Mouse (Mus musculus): Measurements from ENCODE around the gene Cnmd. TPM values are rescaled to one million over a fixed set of nuclear protein-coding genes. Genes with fewer than 3 reads are reported as not detected.

Cnmd gene
- polyA plus RNA-seq, 1 experiment from 2014 or later, result 0.23 TPM

DNA sequence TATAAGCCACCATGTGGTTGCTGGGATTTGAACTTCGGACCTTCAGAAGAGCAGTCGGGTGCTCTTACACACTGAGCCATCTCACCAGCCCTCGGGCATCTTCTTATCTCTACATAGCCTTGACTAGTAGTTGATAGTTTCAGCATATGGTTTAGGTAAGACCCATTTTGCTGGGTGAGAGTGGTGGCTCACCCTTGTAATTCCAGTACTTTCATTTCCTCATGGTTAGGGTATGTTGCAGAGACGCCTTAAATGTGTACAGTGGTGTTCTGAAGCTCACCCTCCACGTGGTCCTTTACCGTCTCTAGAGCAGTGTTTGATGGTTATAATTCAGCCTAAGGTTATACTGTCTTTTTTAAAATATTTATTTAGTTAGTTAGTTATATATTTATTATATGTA, 55.6 kb downstream of the Cnmd start:
- Histone ChIP-seq H3K36me3 (replicated peaks; ENCODE audit: insufficient read depth, low read length) (peaks cover 37% of the 10 kb centered on the region), H3K4me3 (ENCODE audit: low read depth, low read length) (no peak overlapping the region), H3K27me3 (ENCODE audit: insufficient read depth, low read length) (no peaks in the 10 kb centered on the region), H3K27ac (ENCODE audit: low read depth) (no peak overlapping the region), H3K4me1 (ENCODE audit: insufficient read depth) (no peaks in the 10 kb centered on the region), H3K9me3 (ENCODE audit: low read length) (no peaks in the 10 kb centered on the region), H3K4me2 (ENCODE audit: low read depth, low read length) (no peak overlapping the region), H3K9ac (replicated peaks) (no peak overlapping the region)
- TF ChIP-seq EP300 (IDR thresholded peaks at IDR 0.05; ENCODE audit: low read depth) (no peak), CTCF (IDR thresholded peaks at IDR 0.05; ENCODE audit: low read depth) (no peak)
- DNase-seq, result no peak
- no peak for ATAC-seq
- WGBS (ENCODE audit: insufficient replicate concordance), result 81% methylated on average over 6 of the region's 6 CpGs

DNA sequence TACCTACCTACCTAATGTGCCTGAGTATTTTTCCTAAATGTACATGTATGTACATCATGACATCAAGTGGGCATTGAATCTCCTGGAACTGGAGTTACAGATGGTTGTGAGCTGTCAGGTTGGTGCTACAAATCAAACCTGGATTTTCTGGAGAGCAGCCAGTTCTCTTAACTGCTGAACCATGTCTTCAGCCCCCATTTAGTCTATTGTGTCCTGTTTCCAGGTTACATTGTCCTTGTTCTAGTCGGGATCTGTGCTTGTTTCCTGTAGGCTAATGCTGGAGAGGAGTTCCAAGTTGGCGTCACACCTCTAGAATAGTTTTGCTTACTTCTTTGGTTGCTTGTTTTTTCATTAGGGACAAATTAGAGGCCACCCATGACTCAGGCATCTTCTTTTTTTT, 56.1 kb downstream of the Cnmd start:
- H3K9me3 ChIP-seq (ENCODE audit: low read length), result no peaks in the 10 kb centered on the region
- H3K27ac ChIP-seq (ENCODE audit: low read depth), result no peak overlapping the region
- ATAC-seq (no peak), DNase-seq (no peak)
- H3K4me2 ChIP-seq (ENCODE audit: low read depth, low read length), result no peak overlapping the region
- WGBS (ENCODE audit: insufficient replicate concordance), result 82% methylated on average over 2 of the region's 2 CpGs
- no peak overlapping the region for H3K4me3 ChIP-seq (ENCODE audit: low read depth, low read length)
- no peak overlapping the region for H3K9ac ChIP-seq (replicated peaks)
- no peaks in the 10 kb centered on the region for H3K27me3 ChIP-seq (ENCODE audit: insufficient read depth, low read length)
- no peaks in the 10 kb centered on the region for H3K4me1 ChIP-seq (ENCODE audit: insufficient read depth)
- H3K36me3 ChIP-seq (replicated peaks; ENCODE audit: insufficient read depth, low read length), result peaks cover 33% of the 10 kb centered on the region
- TF ChIP-seq CTCF (IDR thresholded peaks at IDR 0.05; ENCODE audit: low read depth) (no peak), EP300 (IDR thresholded peaks at IDR 0.05; ENCODE audit: low read depth) (no peak)

DNA sequence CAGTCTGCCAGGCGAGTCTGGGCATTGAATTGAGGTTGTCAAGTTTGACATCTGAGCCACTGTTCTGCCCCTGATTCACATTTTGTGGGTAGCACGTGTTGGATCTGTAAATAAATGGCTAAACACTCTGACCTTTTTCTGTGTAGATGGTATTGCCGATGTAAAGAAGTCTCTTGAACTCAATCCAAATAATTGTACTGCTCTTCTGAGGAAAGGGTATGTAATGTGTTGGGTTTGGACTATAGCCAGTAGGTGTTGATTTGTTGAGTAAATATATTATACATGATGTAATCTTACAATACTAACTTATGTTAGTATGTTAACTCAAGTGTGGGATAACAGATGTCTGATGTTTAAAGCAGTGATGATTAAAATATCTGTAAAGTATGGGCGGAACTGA, 65.4 kb downstream of the Cnmd start:
- Histone ChIP-seq H3K4me3 (ENCODE audit: low read depth, low read length) (no peak overlapping the region), H3K9me3 (ENCODE audit: low read length) (no peaks in the 10 kb centered on the region), H3K9ac (replicated peaks) (no peak overlapping the region), H3K4me2 (ENCODE audit: low read depth, low read length) (no peak overlapping the region), H3K36me3 (replicated peaks; ENCODE audit: insufficient read depth, low read length) (peaks cover 21% of the 10 kb centered on the region), H3K27ac (ENCODE audit: low read depth) (no peak overlapping the region), H3K4me1 (ENCODE audit: insufficient read depth) (no peaks in the 10 kb centered on the region), H3K27me3 (ENCODE audit: insufficient read depth, low read length) (no peaks in the 10 kb centered on the region)
- 69% methylated on average over 4 of the region's 4 CpGs for WGBS (ENCODE audit: insufficient replicate concordance)
- DNase-seq (no peak), ATAC-seq (peak; percentile 69)
- no peak for TF ChIP-seq EP300 (IDR thresholded peaks at IDR 0.05; ENCODE audit: low read depth)
- no peak for TF ChIP-seq CTCF (IDR thresholded peaks at IDR 0.05; ENCODE audit: low read depth)

DNA sequence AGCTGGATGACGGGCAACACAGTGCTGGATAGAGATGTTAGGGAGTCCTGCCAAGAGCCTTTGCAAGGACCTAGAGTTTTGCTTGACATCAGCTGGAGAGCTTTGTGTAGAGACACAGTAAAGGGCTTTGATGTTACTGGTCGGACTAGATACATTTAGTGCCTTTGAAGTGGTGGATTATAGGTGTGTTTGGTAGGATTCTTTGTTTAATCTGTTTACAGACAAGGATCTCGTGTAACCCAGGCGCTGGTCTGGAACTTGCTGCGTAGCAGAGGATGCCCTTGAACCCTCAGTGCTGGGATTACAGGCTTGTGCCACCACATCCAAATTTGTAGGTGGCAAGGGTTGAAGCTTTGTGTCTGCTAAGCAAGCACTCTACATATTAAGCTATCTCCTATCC, 67.9 kb downstream of the Cnmd start:
- H3K36me3 ChIP-seq (replicated peaks; ENCODE audit: insufficient read depth, low read length), result peaks cover 11% of the 10 kb centered on the region
- no peaks in the 10 kb centered on the region for H3K27me3 ChIP-seq (ENCODE audit: insufficient read depth, low read length)
- ATAC-seq (no peak), DNase-seq (no peak)
- WGBS (ENCODE audit: insufficient replicate concordance), result 78% methylated on average over 5 of the region's 5 CpGs
- H3K4me3 ChIP-seq (ENCODE audit: low read depth, low read length), result no peak overlapping the region
- no peak for TF ChIP-seq CTCF (IDR thresholded peaks at IDR 0.05; ENCODE audit: low read depth)
- no peak for TF ChIP-seq EP300 (IDR thresholded peaks at IDR 0.05; ENCODE audit: low read depth)
- H3K9ac ChIP-seq (replicated peaks), result no peak overlapping the region
- no peak overlapping the region for H3K27ac ChIP-seq (ENCODE audit: low read depth)
- H3K9me3 ChIP-seq (ENCODE audit: low read length), result no peaks in the 10 kb centered on the region
- no peak overlapping the region for H3K4me2 ChIP-seq (ENCODE audit: low read depth, low read length)
- no peaks in the 10 kb centered on the region; the same call in 1 of the 2 replicates for H3K4me1 ChIP-seq (ENCODE audit: insufficient read depth)

DNA sequence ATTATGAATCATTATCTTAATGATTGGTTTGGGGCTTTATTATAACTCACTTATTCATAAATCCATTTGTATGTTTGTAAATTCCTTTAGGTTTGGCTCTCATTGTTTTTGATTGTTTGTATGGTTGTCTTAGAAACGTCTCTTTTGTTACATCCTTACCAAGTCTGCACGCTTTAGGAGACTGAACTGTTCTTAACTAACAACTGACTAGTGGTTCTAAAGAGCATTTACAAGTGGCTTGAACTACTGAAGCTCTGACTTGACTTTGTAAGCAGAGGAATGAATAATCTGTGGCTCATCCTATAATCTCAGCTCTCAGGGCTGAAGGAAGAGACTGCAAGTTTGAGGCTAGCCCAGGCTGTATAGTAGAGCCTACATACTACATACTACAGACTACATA, 70.4 kb downstream of the Cnmd start:
- no peak overlapping the region for H3K27ac ChIP-seq (ENCODE audit: low read depth)
- H3K4me2 ChIP-seq (ENCODE audit: low read depth, low read length), result no peak overlapping the region
- no peak for DNase-seq
- peaks cover 7% of the 10 kb centered on the region; the same call in 1 of the 2 replicates for H3K4me1 ChIP-seq (ENCODE audit: insufficient read depth)
- no peaks in the 10 kb centered on the region for H3K27me3 ChIP-seq (ENCODE audit: insufficient read depth, low read length)
- TF ChIP-seq CTCF (IDR thresholded peaks at IDR 0.05; ENCODE audit: low read depth) (no peak), EP300 (IDR thresholded peaks at IDR 0.05; ENCODE audit: low read depth) (no peak)
- H3K4me3 ChIP-seq (ENCODE audit: low read depth, low read length), result no peak overlapping the region
- H3K36me3 ChIP-seq (replicated peaks; ENCODE audit: insufficient read depth, low read length), result peaks cover 4% of the 10 kb centered on the region; the same call in 1 of the 2 replicates
- H3K9ac ChIP-seq (replicated peaks), result no peak overlapping the region
- WGBS (ENCODE audit: insufficient replicate concordance), result 81% methylated on average over 2 of the region's 2 CpGs
- ATAC-seq, result no peak
- H3K9me3 ChIP-seq (ENCODE audit: low read length), result no peaks in the 10 kb centered on the region

DNA sequence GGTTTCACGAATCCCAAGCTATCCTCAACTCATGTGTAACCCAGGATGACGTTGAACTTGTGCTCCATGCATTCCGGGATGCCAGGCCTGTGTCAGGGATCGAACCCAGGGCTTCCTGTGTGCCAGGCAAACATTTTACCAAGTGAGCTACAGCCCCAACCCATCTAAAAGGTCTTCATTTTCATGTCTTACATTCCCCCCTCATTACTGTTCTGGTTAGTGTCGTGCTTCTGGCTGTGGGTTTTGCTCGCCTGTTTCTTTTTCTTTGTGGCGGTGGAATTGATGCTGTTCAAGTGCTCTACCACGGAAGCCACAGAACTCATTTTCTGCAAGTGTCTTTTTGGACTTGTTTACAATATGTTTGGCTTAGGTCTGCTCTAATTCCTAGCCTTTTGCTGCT, 71.1 kb downstream of the Cnmd start:
- H3K4me3 ChIP-seq (ENCODE audit: low read depth, low read length), result no peak overlapping the region
- ATAC-seq, result no peak
- no peak overlapping the region for H3K27ac ChIP-seq (ENCODE audit: low read depth)
- H3K9ac ChIP-seq (replicated peaks), result no peak overlapping the region
- no peak for TF ChIP-seq EP300 (IDR thresholded peaks at IDR 0.05; ENCODE audit: low read depth)
- no peak for TF ChIP-seq CTCF (IDR thresholded peaks at IDR 0.05; ENCODE audit: low read depth)
- H3K36me3 ChIP-seq (replicated peaks; ENCODE audit: insufficient read depth, low read length), result peaks cover 4% of the 10 kb centered on the region; the same call in 1 of the 2 replicates
- peaks cover 7% of the 10 kb centered on the region for H3K4me1 ChIP-seq (ENCODE audit: insufficient read depth)
- WGBS (ENCODE audit: insufficient replicate concordance), result 90% methylated on average over 8 of the region's 8 CpGs
- H3K4me2 ChIP-seq (ENCODE audit: low read depth, low read length), result no peak overlapping the region
- H3K9me3 ChIP-seq (ENCODE audit: low read length), result no peaks in the 10 kb centered on the region
- DNase-seq, result no peak
- no peaks in the 10 kb centered on the region for H3K27me3 ChIP-seq (ENCODE audit: insufficient read depth, low read length)

DNA sequence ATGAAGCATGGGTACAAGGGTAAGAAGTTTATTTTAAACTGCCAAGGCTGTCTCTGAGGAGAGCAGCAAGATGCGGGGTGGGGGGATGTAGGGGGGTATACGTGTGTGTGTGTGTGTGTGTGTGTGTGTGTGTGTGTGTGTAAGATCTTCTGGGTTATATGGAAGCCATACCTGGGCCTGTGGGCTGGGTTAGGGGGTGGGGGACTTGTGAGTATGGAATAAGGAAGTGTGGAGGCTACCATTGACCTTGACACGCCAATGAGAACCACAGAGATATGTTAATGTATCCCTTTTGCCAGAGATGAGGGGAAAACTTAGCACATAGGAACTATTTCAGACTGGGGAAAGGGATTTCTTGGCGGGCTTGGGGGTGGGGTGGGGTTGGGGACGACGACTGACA, 72.6 kb downstream of the Cnmd start:
- WGBS (ENCODE audit: insufficient replicate concordance), result 80% methylated on average over 6 of the region's 6 CpGs
- no peak overlapping the region for H3K27ac ChIP-seq (ENCODE audit: low read depth)
- H3K4me2 ChIP-seq (ENCODE audit: low read depth, low read length), result no peak overlapping the region; the same call in 1 of the 2 replicates
- H3K4me1 ChIP-seq (ENCODE audit: insufficient read depth), result peaks cover 7% of the 10 kb centered on the region
- H3K36me3 ChIP-seq (replicated peaks; ENCODE audit: insufficient read depth, low read length), result no peaks in the 10 kb centered on the region
- ATAC-seq (no peak), DNase-seq (no peak)
- no peak overlapping the region for H3K4me3 ChIP-seq (ENCODE audit: low read depth, low read length)
- TF ChIP-seq EP300 (IDR thresholded peaks at IDR 0.05; ENCODE audit: low read depth) (no peak), CTCF (IDR thresholded peaks at IDR 0.05; ENCODE audit: low read depth) (no peak)
- no peak overlapping the region for H3K9ac ChIP-seq (replicated peaks)
- no peaks in the 10 kb centered on the region for H3K9me3 ChIP-seq (ENCODE audit: low read length)
- H3K27me3 ChIP-seq (ENCODE audit: insufficient read depth, low read length), result no peaks in the 10 kb centered on the region

Data from liver, postnatal 0 days (tissue).